Mouse (Mus musculus) bone marrow, adult 2 months (tissue): Measurements from ENCODE around the gene Dyrk2.

ENCODE experiments used
- CTCF ChIP-seq: fragments of 200-500 bp; IDR thresholded peaks from 2 replicates; pipeline ENCODE4 v1.5.1; 2011; ENCODE audit warnings: low read length, control low read depth; ENCODE audit not compliant: control insufficient read depth, insufficient read depth
- POLR2A ChIP-seq: fragments of 200-500 bp; IDR thresholded peaks from 2 replicates; pipeline ENCODE4 v1.6.1; 2011; ENCODE audit warnings: low read depth, mild to moderate bottlenecking, control low read depth, low read length, borderline replicate concordance; ENCODE audit not compliant: control insufficient read depth

DNA sequence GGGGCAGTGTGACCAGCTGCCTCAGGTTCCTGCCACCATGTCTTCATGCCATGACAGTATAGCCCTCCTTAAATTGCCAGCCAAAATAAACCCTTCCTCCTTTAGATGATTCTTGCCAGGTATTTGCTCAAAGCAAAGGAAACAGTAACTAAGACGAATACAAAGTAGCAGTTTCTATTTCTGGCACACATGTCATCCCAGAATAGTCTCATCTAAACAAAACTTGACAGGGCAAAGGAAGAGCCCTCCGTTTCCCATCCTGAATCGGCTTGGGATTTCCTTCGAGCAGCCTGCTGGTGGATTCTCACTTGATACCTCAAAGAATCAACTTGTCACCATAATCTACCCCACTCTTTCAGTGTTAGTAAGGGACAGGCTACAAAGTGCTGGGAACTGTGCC lies 7.8 kb downstream of the Dyrk2 start:
- TF ChIP-seq CTCF: no peak
- TF ChIP-seq POLR2A: no peak
